Comparison of ENCODE assay signal across 22 mouse cellular contexts in the genomic region with DNA sequence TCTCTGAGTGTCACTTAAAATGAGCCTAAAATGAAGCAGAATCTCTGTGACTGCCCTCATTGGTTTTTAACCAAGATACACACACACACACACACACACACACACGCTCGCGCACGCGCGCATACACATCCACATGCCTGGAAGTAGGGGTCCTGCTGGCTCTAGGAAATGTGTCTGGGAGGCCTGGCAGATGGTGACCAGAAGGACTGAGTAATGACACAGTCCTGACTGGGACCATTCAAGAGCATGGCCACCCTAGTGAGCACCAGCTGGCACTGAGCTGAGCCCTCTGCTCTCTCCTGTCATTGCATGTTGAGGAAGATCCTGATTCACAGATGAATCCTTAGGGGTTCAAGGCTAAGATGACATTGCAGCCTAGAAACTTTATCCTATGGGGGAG.
A peak's percentile ranks its signal among the peaks of the same experiment; 100 is the strongest.
DNase-seq lines count a peak whose midpoint lies in the region; ATAC-seq lines count a peak whose summit lies in the region.
"Had no signal": no experiment of that assay in that cellular context is flagged by ENCODE, and none has a peak within 500 bp of the region (broad histone marks: within the 10 kb centered on the region; RNA-seq: fewer than 3 reads in every experiment).

No protein-coding gene starts in this region.

- no peak overlapping the region for H3K4me3 ChIP-seq in hindbrain, embryonic 11.5 days (ENCODE audit: low read depth, low read length)
- no peak overlapping the region for H3K4me3 ChIP-seq in hindbrain, embryonic 10.5 days
- H3K4me3 ChIP-seq: forebrain, embryonic 13.5 days; gastrocnemius, adult 2 months; heart, embryonic 15.5 days; left cerebral cortex, adult 2 months; limb, embryonic 10.5 days; neural tube, embryonic 15.5 days had no signal

- H3K9ac ChIP-seq in hindbrain, embryonic 11.5 days (ENCODE audit: low read depth, low read length): no peak overlapping the region
- H3K9ac ChIP-seq: forebrain, embryonic 13.5 days; heart, embryonic 15.5 days; neural tube, embryonic 15.5 days had no signal

- WGBS in hindbrain, embryonic 11.5 days: 93% methylated on average over 6 of the region's 6 CpGs
- WGBS in hindbrain, embryonic 10.5 days: 94% methylated on average over 6 of the region's 6 CpGs

- no peaks in the 10 kb centered on the region for H3K36me3 ChIP-seq in hindbrain, embryonic 11.5 days (ENCODE audit: control insufficient read depth, insufficient read depth, low read length)
- H3K36me3 ChIP-seq in hindbrain, embryonic 10.5 days: no peaks in the 10 kb centered on the region
- H3K36me3 ChIP-seq: heart, embryonic 15.5 days; limb, embryonic 10.5 days; neural tube, embryonic 15.5 days had no signal

- peak; percentile 11 for DNase-seq in hindbrain, embryonic 11.5 days (ENCODE audit: low spot score)
- DNase-seq in hindbrain, embryonic 10.5 days (ENCODE audit: low spot score): no peak
- peak; percentile 86 for DNase-seq in brain, adult 2 months (ENCODE audit: low read depth, low spot score)
- peak; percentile 50 for DNase-seq in cerebellum, adult 8-10 months
- DNase-seq in cerebellum, postnatal 36 days: peak; percentile 88 to 89
- DNase-seq in B cell, adult 2 months: no peak
- DNase-seq in adrenal gland, adult (ENCODE audit: inconsistent age in 2 of 2, low spot score in 1 of 2): no peak
- DNase-seq: adrenal gland, postnatal 14 days; embryo, embryonic 11 days; gastrocnemius, adult 2 months; heart, postnatal 36 days; kidney, adult 2 months; lung, postnatal 4 days; right cerebral cortex, postnatal 14 days; spleen, adult 18-20 months had no signal

- no peaks in the 10 kb centered on the region for H3K4me1 ChIP-seq in hindbrain, embryonic 11.5 days (replicated peaks; ENCODE audit: control insufficient read depth, insufficient read depth, low read length)
- H3K4me1 ChIP-seq in hindbrain, embryonic 10.5 days (replicated peaks): peaks cover 6% of the 10 kb centered on the region
- H3K4me1 ChIP-seq: forebrain, embryonic 13.5 days; heart, embryonic 15.5 days; limb, embryonic 10.5 days; neural tube, embryonic 15.5 days had no signal

- H3K27ac ChIP-seq in hindbrain, embryonic 11.5 days (ENCODE audit: low read depth, low read length): no peak overlapping the region
- no peak overlapping the region for H3K27ac ChIP-seq in hindbrain, embryonic 10.5 days
- H3K27ac ChIP-seq: forebrain, embryonic 13.5 days; gastrocnemius, adult 2 months; heart, embryonic 15.5 days; kidney, postnatal 0 days; left cerebral cortex, adult 2 months; limb, embryonic 10.5 days; neural tube, embryonic 15.5 days had no signal

- no peak for ATAC-seq in hindbrain, embryonic 11.5 days (ENCODE audit: low FRiP score)
- ATAC-seq: forebrain, embryonic 13.5 days; inflammation-experienced regulatory T-cells, adult 6 months had no signal

- H3K9me3 ChIP-seq in hindbrain, embryonic 11.5 days (ENCODE audit: control insufficient read depth, low read length): no peaks in the 10 kb centered on the region
- H3K9me3 ChIP-seq in hindbrain, embryonic 10.5 days: no peaks in the 10 kb centered on the region
- H3K9me3 ChIP-seq: forebrain, embryonic 13.5 days; heart, embryonic 15.5 days; limb, embryonic 10.5 days; neural tube, embryonic 15.5 days had no signal

- H3K4me2 ChIP-seq in hindbrain, embryonic 11.5 days (replicated peaks; ENCODE audit: low read depth, low read length): no peak overlapping the region
- H3K4me2 ChIP-seq: forebrain, embryonic 13.5 days; heart, embryonic 15.5 days; neural tube, embryonic 15.5 days had no signal

- no peaks in the 10 kb centered on the region for H3K27me3 ChIP-seq in hindbrain, embryonic 11.5 days (ENCODE audit: control insufficient read depth, insufficient read depth, low read length)
- H3K27me3 ChIP-seq in hindbrain, embryonic 10.5 days (ENCODE audit: insufficient read depth, poor library complexity, severe bottlenecking): no peaks in the 10 kb centered on the region
- H3K27me3 ChIP-seq: forebrain, embryonic 13.5 days; heart, embryonic 15.5 days had no signal

Comparison
In these comparisons a context has a peak if more than half of its experiments do, and no peak if none do; other contexts are left out.
1. DNase-seq: peak in hindbrain, embryonic 11.5 days (single experiment), brain, adult 2 months (single experiment), cerebellum, adult 8-10 months (single experiment) and cerebellum, postnatal 36 days (2 of 2); none in hindbrain, embryonic 10.5 days (single experiment), B cell, adult 2 months (0 of 2) and adrenal gland, adult (0 of 2).